Mouse (Mus musculus) ES-Bruce4 (cell line): ENCODE measurements around the gene Garem2.

Experiments
- CTCF ChIP-seq: IDR thresholded peaks from one replicate; pipeline ENCODE4 v1.8.1; 2011; ENCODE audit warnings: low read depth, low read length
- POLR2A ChIP-seq: IDR thresholded peaks from one replicate; pipeline ENCODE4 v1.8.1; 2011; ENCODE audit warnings: low read length; ENCODE audit not compliant: insufficient read depth

DNA sequence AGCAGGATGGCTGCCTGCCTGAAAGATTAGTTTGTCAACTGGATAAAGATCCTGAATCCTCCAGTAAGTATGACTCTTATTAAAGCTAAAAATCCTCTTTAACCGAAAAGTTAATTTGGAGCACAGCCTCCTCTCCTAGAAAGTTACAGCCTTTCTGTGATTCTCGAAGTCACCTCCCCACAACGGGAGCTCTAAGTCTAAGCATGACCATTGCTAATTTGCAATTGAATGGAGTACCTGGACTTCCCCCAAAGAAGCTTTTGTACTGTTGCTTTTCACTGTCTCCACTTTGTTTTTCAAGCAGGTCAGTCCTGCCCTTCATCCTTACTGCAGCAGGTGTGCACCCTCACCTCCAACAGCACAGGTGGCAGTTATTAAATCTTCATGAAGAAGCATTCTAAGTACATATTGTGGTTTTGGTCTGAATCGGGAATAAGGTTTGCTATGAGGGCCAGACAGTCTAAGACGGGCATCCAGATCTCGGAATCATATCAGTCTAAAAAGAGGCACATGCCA lies 46.7 kb upstream of the Garem2 start:
- TF ChIP-seq CTCF (no peak), POLR2A (no peak)
